Mouse (Mus musculus): ENCODE results near the gene Tmem178b.

- no peak for TF ChIP-seq CTCF (IDR thresholded peaks at IDR 0.05; ENCODE audit: insufficient read depth, low read length)
- no peak for TF ChIP-seq POLR2A (IDR thresholded peaks at IDR 0.05; ENCODE audit: borderline replicate concordance, extremely low read depth, low read depth, low read length)
These were observed 46.1 kb downstream of the Tmem178b start for GRCm38 (mm10) chr6:39919011-39919709.
